Mouse (Mus musculus) Muller cell, postnatal 12 days (primary cell): ENCODE data around the gene Ube2l3.
A peak's percentile ranks its signal among the peaks of the same experiment; 100 is the strongest.
"Not testable (repeated sequence)": the region's sequence is repeated elsewhere in the genome, so short reads cannot be mapped to it uniquely, and the experiment has no call there.

ENCODE experiments used
- DNase-seq: peaks from one replicate; pipeline ENCODE4 v3.0.0-alpha.2; 2015; ENCODE audit errors: inconsistent ontology term

Gene Ube2l3

DNA sequence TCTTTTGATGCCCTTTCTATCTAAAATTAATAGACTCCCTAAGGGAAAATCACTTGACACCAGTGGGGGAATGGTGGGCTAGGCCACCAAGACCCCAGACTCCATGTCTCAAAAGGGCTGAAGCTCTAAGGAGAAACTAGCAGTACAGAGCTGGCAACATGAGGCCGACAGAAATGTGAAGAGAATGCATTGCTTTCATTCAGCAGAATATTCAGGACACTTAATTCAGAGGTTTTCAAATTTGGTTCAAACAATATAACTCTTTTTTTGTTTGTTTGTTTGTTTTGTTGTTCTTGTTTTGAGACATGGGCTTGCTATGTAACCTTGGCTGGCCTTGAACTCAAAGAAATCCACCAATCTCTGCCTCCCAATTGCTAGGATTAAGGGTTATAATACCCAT is at the start of gene Ube2l3:
Gene Ube2l3, minus strand, starts transcription at position 101 of the 400 bp plus-strand sequence.
- DNase-seq = no peak

DNA sequence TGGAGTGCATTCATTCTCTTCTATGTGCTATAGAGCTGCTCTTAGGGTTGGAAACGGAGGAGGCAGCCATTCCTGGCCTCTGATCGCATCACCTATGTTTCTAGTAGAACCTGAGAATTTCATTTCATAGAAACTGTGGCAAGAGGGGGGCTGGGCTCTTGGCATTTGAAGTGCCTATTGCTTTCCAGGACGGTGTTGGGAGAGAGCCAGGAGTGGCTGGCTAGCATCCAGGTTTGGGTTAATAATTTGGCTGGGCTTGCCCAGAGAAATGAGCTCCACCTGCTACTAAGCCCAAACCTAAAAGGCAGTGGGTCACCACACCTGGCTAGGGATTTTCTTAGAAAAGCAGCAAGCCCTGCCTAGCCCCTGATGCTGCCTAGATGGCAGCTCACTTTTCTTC is 49.1 kb upstream of the Ube2l3 start:
- DNase-seq = peak; percentile 41

- no peak for DNase-seq
Measured at GRCm38 (mm10) chr16:17249135-17249534, 46.7 kb upstream of the Ube2l3 start.

DNA sequence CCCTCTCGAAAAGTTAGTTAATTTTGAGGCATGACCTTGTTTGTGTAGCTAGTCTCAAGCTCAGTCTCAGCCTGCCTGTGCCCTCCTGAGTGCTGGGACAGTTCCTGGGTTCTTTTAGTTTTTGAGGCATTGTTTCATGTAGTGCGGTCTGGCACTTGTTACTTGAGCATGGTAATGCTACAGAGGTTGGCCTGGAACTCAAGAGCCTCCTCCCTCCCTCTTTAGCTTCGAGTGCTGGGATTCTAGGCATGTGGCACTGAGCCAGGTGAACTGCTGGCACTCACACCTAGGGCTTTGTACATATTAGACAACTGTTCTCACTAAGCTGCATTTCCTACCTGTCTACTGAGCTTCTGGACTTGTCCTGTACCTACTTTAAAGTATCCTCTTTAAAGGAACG is 45.3 kb upstream of the Ube2l3 start:
- DNase-seq = peak; percentile 45

DNA sequence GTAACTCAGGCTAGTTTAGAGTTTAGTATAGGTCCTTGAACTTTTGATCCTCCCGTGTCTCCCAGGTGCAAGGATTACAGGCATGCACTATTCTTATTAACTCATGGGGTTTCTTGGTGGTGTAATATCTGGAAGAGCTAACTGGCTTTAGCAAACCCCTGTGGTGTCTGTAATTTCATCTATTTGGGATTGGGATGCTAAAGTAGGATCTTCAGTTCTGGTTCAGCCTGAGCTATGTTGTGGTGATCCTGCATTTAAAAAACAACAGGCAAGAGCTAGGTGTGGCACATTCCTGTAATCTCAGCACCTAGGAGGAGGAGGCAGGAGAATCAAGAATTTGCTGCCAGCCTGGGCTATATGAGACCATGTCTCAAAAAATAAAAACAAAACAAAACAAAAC is 42.5 kb upstream of the Ube2l3 start:
- DNase-seq = no peak

- no peak for DNase-seq
Measured at GRCm38 (mm10) chr16:17243731-17244130, 41.3 kb upstream of the Ube2l3 start.

GRCm38 (mm10) chr16:17239409-17239808 is 37.0 kb upstream of the Ube2l3 start:
- no peak for DNase-seq

DNA sequence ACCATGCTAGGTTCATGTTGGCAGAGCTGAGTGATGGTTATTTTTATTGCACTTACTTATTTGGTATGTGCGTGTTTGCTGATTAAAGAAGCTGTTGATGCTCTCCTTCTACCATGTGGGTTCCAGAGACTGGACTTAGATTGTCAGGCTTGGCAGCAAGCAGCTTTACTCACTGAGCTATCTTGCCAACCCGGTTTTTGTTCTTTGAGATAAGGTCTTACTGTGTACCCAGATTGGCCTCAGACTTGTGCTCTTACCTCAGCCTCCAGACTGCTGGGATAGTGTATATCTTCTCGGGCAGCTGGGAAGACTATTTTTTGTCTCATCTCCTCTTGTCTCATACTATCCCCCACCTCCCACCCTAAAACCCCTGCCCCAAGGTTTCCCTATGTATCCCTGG is 35.2 kb upstream of the Ube2l3 start:
- no peak for DNase-seq

- DNase-seq = peak; percentile 13
Measured at GRCm38 (mm10) chr16:17234916-17235665, 32.6 kb upstream of the Ube2l3 start.

DNA sequence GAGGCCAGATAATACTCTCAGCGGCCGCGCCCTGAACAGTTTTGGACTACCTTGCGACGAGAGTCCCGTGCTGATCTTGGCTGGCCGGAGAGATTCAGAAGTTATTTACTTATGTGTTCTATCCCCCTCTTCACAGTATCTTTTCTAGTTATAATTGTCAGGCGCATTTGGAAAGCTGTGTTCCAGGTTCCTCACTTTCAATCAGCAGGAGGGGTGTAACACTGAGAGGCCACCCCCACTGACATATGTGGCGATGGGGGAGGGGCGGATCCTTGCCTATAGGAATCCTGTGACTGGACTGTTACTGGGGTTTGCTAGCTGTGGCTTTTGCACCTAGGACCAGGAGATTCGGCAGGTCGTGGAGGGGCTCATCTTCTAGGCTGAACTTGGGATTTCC is 32.0 kb upstream of the Ube2l3 start:
- peak; percentile 46 for DNase-seq

- DNase-seq = peak; percentile 40
Measured at GRCm38 (mm10) chr16:17233702-17234498, 31.5 kb upstream of the Ube2l3 start.

- peak; percentile 98 for DNase-seq
Measured at GRCm38 (mm10) chr16:17232794-17233701, 30.6 kb upstream of the Ube2l3 start, which contains the start of gene Hic2. Hic2 (plus strand) TSS chr16:17233572.

- not testable (repeated sequence) for DNase-seq
Measured at GRCm38 (mm10) chr16:17231523-17231922, 29.1 kb upstream of the Ube2l3 start.

GRCm38 (mm10) chr16:17226496-17226895 is 24.0 kb upstream of the Ube2l3 start:
- no peak for DNase-seq

DNA sequence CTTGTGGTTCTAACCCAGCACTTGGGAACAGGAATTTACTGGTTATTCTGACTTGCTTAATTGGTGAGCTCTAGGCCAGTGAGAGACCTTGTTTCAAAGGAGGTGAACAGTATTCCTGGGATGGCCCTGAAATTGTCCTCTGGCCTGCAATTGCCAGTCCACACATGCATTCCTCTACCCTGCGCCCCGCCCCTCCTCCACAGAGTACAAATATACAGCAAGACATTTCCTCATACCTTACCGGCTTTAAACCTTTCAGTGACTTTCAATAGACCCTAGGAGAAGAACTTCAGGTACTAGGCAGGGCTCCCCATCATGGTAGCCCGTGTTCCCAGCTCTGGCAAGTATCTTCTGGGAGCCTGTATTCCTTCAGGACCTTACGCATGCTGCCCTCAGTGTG is 23.1 kb upstream of the Ube2l3 start:
- no peak for DNase-seq

- DNase-seq = peak; percentile 75
Measured at GRCm38 (mm10) chr16:17222197-17222596, 19.7 kb upstream of the Ube2l3 start.

- no peak for DNase-seq
Measured at GRCm38 (mm10) chr16:17220127-17220733, 17.8 kb upstream of the Ube2l3 start.

- no peak for DNase-seq
Measured at GRCm38 (mm10) chr16:17216934-17217633, 14.6 kb upstream of the Ube2l3 start.

DNA sequence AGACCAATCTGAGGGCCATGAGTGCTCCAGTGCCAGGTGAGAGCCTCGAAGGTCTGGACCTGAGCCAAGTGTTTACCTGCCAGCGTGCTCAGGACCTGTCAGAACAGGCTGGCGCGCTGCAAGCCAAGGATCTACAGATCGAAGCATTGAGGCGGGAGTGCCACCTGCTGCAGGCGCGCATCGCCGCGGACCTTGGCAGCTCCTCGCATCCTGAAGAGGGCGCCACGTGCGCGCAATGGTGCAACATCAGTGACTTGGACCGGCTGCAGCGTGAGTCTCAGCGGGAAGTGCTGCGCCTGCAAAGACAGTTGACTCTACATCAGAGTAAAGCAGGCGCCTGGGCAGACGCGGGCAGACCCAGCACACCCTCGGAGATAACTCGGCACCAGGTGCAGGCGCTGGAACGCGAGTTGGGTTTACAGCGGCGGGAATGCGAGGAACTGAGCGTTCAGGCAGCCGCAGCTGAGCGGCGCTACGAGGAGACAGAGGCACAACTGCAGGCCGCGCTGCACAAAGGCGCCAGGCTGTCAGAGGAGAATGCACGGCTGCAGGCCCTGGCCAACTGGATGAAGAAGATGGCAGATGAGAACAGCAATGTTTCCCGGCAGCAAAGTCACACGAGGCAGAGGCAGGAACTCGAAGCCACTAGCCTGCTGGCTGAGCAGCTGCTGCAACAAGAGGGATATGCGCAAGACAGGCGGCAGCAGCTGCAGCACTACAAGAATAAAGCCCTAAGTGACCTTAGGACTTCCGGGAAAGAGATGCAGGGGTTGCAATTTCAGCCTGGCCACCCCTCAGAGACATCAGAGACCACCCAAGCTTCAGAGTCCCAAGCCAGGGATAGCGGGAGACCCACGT is 7.8 kb upstream of the Ube2l3 start:
- DNase-seq = peak; percentile 78

- no peak for DNase-seq
Measured at GRCm38 (mm10) chr16:17209404-17209960, 7.0 kb upstream of the Ube2l3 start.
